In the genomic region with DNA sequence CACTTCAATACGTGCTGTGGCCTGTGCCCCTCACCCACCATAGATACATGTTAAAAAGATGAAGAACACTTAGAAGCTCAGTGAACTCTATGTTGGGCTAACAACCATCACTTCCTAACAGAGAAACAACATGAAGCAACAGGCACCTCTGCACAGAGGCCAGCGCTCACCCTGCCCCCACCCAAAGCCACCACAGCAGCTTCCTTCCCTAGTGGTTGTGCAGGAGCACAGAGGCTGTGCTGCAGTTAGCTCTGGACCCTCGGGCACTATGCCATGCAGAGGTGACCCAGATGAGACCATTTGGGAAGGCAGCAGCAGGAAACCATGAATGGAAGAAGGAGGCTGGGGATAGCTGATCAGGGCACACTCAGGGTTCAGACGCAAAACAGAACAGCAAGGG, we compare ENCODE assay signal across 13 mouse cellular contexts.
DNase-seq lines count a peak whose midpoint lies in the region; ATAC-seq and TF ChIP-seq lines count a peak whose summit lies in the region.
"Had no signal": no experiment of that assay in that cellular context is flagged by ENCODE, and none has a peak within 500 bp of the region (broad histone marks: within the 10 kb centered on the region; RNA-seq: fewer than 3 reads in every experiment).

No protein-coding gene starts in this region.

- peak; percentile 34 for DNase-seq in adrenal gland, postnatal 14 days
- no peak for DNase-seq in adrenal gland, postnatal 36 days
- no peak for DNase-seq in natural killer cell, adult 2 months (ENCODE audit: low spot score in 2 of 2)
- DNase-seq in lung, postnatal 0 days (ENCODE audit: low spot score) = no peak
- DNase-seq: cerebellum, postnatal 14 days; heart, adult 2 months; heart, postnatal 36 days; kidney, adult 18-20 months had no signal

- 75% methylated on average over 4 of the region's 4 CpGs for WGBS in neural tube, embryonic 13.5 days
- 78% methylated on average over 4 of the region's 4 CpGs for WGBS in neural tube, embryonic 15.5 days
- 82% methylated on average over 4 of the region's 4 CpGs for WGBS in lung, postnatal 0 days

- no peaks in the 10 kb centered on the region for H3K27me3 ChIP-seq in neural tube, embryonic 13.5 days
- H3K27me3 ChIP-seq in neural tube, embryonic 15.5 days (replicated peaks) = no peaks in the 10 kb centered on the region
- no peaks in the 10 kb centered on the region for H3K27me3 ChIP-seq in lung, postnatal 0 days (replicated peaks; ENCODE audit: insufficient read depth, low read length)

- no peak for TF ChIP-seq EP300 in lung, postnatal 0 days (IDR thresholded peaks at IDR 0.05)

- no peak for ATAC-seq in neural tube, embryonic 13.5 days (ENCODE audit: low read depth)
- ATAC-seq in neural tube, embryonic 15.5 days (ENCODE audit: low FRiP score) = no peak
- ATAC-seq in monocyte, adult 5-6 weeks (replicated peaks; ENCODE audit: insufficient number of reproducible peaks, low FRiP score, low TSS enrichment, poor library complexity, severe bottlenecking) = peak; percentile 80
- no peak for ATAC-seq in lung, postnatal 0 days
- no peak for ATAC-seq in frontal cortex, adult (ENCODE audit: low TSS enrichment)

- H3K9me3 ChIP-seq in neural tube, embryonic 13.5 days = no peaks in the 10 kb centered on the region
- H3K9me3 ChIP-seq in neural tube, embryonic 15.5 days (replicated peaks) = no peaks in the 10 kb centered on the region
- no peaks in the 10 kb centered on the region for H3K9me3 ChIP-seq in lung, postnatal 0 days (ENCODE audit: low read length)

- no peak overlapping the region for H3K4me3 ChIP-seq in neural tube, embryonic 13.5 days
- no peak overlapping the region for H3K4me3 ChIP-seq in neural tube, embryonic 15.5 days (replicated peaks)
- H3K4me3 ChIP-seq in lung, postnatal 0 days (ENCODE audit: low read depth, low read length) = no peak overlapping the region
- H3K4me3 ChIP-seq: heart, adult 2 months; layer of hippocampus, adult 2 months had no signal

- H3K4me2 ChIP-seq in neural tube, embryonic 13.5 days = no peak overlapping the region
- H3K4me2 ChIP-seq in neural tube, embryonic 15.5 days = no peak overlapping the region
- H3K4me2 ChIP-seq in lung, postnatal 0 days (replicated peaks; ENCODE audit: low read depth, low read length) = no peak overlapping the region

- peaks cover 12% of the 10 kb centered on the region; the same call in 1 of the 2 replicates for H3K36me3 ChIP-seq in neural tube, embryonic 13.5 days
- H3K36me3 ChIP-seq in neural tube, embryonic 15.5 days = 0 out of 2 replicates have a peak, but pooled peaks cover 11% of the 10 kb centered on the region
- no peaks in the 10 kb centered on the region for H3K36me3 ChIP-seq in lung, postnatal 0 days (ENCODE audit: insufficient read depth, low read length)

- H3K27ac ChIP-seq in neural tube, embryonic 13.5 days (replicated peaks) = peak overlapping the region; percentile 50; the same call in 1 of the 2 replicates
- H3K27ac ChIP-seq in neural tube, embryonic 15.5 days (replicated peaks) = no peak overlapping the region
- H3K27ac ChIP-seq in lung, postnatal 0 days (ENCODE audit: low read length) = no peak overlapping the region
- H3K27ac ChIP-seq: heart, adult 2 months had no signal

- no peak overlapping the region for H3K9ac ChIP-seq in neural tube, embryonic 13.5 days
- no peak overlapping the region for H3K9ac ChIP-seq in neural tube, embryonic 15.5 days (replicated peaks)
- H3K9ac ChIP-seq in lung, postnatal 0 days (replicated peaks; ENCODE audit: low read depth) = no peak overlapping the region

- H3K4me1 ChIP-seq in neural tube, embryonic 13.5 days (replicated peaks) = peaks cover 18% of the 10 kb centered on the region; the same call in 1 of the 2 replicates
- peaks cover 24% of the 10 kb centered on the region for H3K4me1 ChIP-seq in neural tube, embryonic 15.5 days
- no peaks in the 10 kb centered on the region; the same call in 1 of the 2 replicates for H3K4me1 ChIP-seq in lung, postnatal 0 days (ENCODE audit: insufficient read depth, low read depth, low read length)

- TF ChIP-seq CTCF in lung, postnatal 0 days (IDR thresholded peaks at IDR 0.05) = no peak
